Mouse (Mus musculus): ENCODE measurements at regions not wholly inside any gene's neighbourhood (a gene's known extent, or its start where the extent isn't known, plus 50 kb on each side); places are given as distances from the start of the nearest gene placed in this dataset.

GRCm38 (mm10) chr1:105206216-105206615 lies 150.3 kb downstream of the Rnf152 start:
- no peaks in the 10 kb centered on the region for H3K36me3 ChIP-seq (ENCODE audit: control insufficient read depth, insufficient read depth, low read length)
- H3K27me3 ChIP-seq (ENCODE audit: control insufficient read depth, insufficient read depth, low read length), result no peaks in the 10 kb centered on the region; the same call in 1 of the 2 replicates
- no peak for TF ChIP-seq POLR2A (IDR thresholded peaks at IDR 0.05; ENCODE audit: low read depth, low read length)
- TF ChIP-seq CTCF (IDR thresholded peaks at IDR 0.05; ENCODE audit: extremely low read depth, insufficient read length, insufficient replicate concordance, low read depth, low read length), result no peak
- H3K4me1 ChIP-seq (ENCODE audit: control insufficient read depth, insufficient read depth, insufficient read length, low read length), result no peaks in the 10 kb centered on the region
- no peak overlapping the region for H3K4me3 ChIP-seq (ENCODE audit: low read depth, low read length)
- H3K27ac ChIP-seq (ENCODE audit: insufficient read depth, low read depth, low read length), result no peak overlapping the region

GRCm38 (mm10) chr1:105199305-105199704 lies 157.2 kb downstream of the Rnf152 start:
- no peaks in the 10 kb centered on the region for H3K4me1 ChIP-seq (ENCODE audit: control insufficient read depth, insufficient read depth, insufficient read length, low read length)
- TF ChIP-seq POLR2A (IDR thresholded peaks at IDR 0.05; ENCODE audit: low read depth, low read length) (no peak), CTCF (IDR thresholded peaks at IDR 0.05; ENCODE audit: extremely low read depth, insufficient read length, insufficient replicate concordance, low read depth, low read length) (no peak)
- no peaks in the 10 kb centered on the region for H3K27me3 ChIP-seq (ENCODE audit: control insufficient read depth, insufficient read depth, low read length)
- H3K4me3 ChIP-seq (ENCODE audit: low read depth, low read length), result no peak overlapping the region
- 37% methylated on average over 3 of the region's 3 CpGs for WGBS
- no peak overlapping the region for H3K27ac ChIP-seq (ENCODE audit: insufficient read depth, low read depth, low read length)
- H3K36me3 ChIP-seq (ENCODE audit: control insufficient read depth, insufficient read depth, low read length), result no peaks in the 10 kb centered on the region

DNA sequence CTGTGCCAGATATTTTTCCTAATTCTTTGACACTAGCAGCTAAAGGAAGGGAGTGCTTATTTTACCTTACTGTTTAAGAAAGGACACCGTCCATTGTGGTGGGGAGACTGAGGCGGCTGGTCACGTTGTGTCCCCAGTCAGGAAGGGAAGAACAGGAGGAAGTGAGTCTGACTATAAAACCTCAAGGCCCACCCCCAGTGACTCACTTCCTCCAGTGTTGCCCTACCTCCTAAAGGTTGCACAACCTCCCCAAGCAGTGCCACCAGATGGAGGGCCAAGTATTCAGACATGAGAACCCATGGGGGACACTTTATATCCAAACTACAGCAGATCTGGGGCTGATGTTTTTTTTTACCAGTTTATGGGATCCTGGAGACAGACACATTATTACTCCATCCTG lies 165.4 kb downstream of the Rnf152 start:
- TF ChIP-seq POLR2A (IDR thresholded peaks at IDR 0.05; ENCODE audit: low read depth, low read length) (no peak), CTCF (IDR thresholded peaks at IDR 0.05; ENCODE audit: extremely low read depth, insufficient read length, insufficient replicate concordance, low read depth, low read length) (no peak)
- WGBS, result 90% methylated on average over 3 of the region's 3 CpGs

GRCm38 (mm10) chr1:105188920-105189266 lies 167.6 kb downstream of the Rnf152 start:
- Histone ChIP-seq H3K36me3 (ENCODE audit: control insufficient read depth, insufficient read depth, low read length) (no peaks in the 10 kb centered on the region), H3K4me1 (ENCODE audit: control insufficient read depth, insufficient read depth, insufficient read length, low read length) (peaks cover 8% of the 10 kb centered on the region; the same call in 1 of the 2 replicates), H3K27ac (ENCODE audit: insufficient read depth, low read depth, low read length) (no peak overlapping the region), H3K27me3 (ENCODE audit: control insufficient read depth, insufficient read depth, low read length) (no peaks in the 10 kb centered on the region), H3K4me3 (ENCODE audit: low read depth, low read length) (no peak overlapping the region)
- TF ChIP-seq POLR2A (IDR thresholded peaks at IDR 0.05; ENCODE audit: low read depth, low read length), result no peak
- no peak for TF ChIP-seq CTCF (IDR thresholded peaks at IDR 0.05; ENCODE audit: extremely low read depth, insufficient read length, insufficient replicate concordance, low read depth, low read length)

More for the DNA sequence above, 165.4 kb downstream of the Rnf152 start:
- H3K36me3 ChIP-seq (ENCODE audit: control insufficient read depth, insufficient read depth, low read length), result no peaks in the 10 kb centered on the region
- H3K4me3 ChIP-seq (ENCODE audit: low read depth, low read length), result no peak overlapping the region
- H3K4me1 ChIP-seq (ENCODE audit: control insufficient read depth, insufficient read depth, insufficient read length, low read length), result peaks cover 8% of the 10 kb centered on the region; the same call in 1 of the 2 replicates
- H3K27me3 ChIP-seq (ENCODE audit: control insufficient read depth, insufficient read depth, low read length), result no peaks in the 10 kb centered on the region
- H3K27ac ChIP-seq (ENCODE audit: insufficient read depth, low read depth, low read length), result no peak overlapping the region

DNA sequence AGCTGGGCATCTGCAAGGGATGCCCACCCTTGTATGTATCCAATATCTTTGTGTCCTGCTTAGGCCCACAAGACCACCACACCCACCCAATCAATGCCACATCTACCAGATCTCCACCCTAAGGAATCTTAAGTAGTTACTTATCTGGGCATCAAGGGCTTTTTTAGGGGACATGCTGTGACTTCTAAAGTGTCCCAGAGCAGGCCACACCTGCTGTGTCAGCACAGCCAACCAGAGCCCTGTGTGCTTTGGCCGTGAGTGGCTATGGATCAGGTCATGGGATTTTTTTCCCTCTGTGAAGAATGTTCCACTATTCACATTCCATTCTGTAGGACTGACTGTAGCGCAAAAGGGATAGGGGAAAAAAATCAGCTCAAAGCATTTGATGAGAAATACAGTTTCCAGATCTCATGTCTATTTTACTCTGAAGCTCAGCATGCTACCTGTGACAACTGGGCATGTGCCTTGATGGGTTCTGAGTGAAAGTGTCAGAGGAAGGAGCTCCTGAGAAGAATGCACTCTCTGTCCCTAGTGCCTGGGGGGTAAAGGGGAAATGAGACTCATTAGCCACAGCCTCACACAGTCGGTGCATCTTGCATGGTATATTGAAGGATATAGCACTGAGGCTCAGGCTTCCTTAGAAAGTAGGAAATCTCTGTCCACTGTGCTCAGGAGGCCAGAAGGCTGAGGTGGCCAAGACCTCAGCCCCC lies 168.1 kb downstream of the Rnf152 start:
- H3K4me3 ChIP-seq (ENCODE audit: low read depth, low read length), result no peak overlapping the region
- H3K27me3 ChIP-seq (ENCODE audit: control insufficient read depth, insufficient read depth, low read length), result no peaks in the 10 kb centered on the region
- H3K27ac ChIP-seq (ENCODE audit: insufficient read depth, low read depth, low read length), result no peak overlapping the region
- no peak for TF ChIP-seq POLR2A (IDR thresholded peaks at IDR 0.05; ENCODE audit: low read depth, low read length)
- TF ChIP-seq CTCF (IDR thresholded peaks at IDR 0.05; ENCODE audit: extremely low read depth, insufficient read length, insufficient replicate concordance, low read depth, low read length), result no peak
- 69% methylated on average over 3 of the region's 3 CpGs for WGBS
- no peaks in the 10 kb centered on the region for H3K36me3 ChIP-seq (ENCODE audit: control insufficient read depth, insufficient read depth, low read length)
- H3K4me1 ChIP-seq (ENCODE audit: control insufficient read depth, insufficient read depth, insufficient read length, low read length), result peaks cover 8% of the 10 kb centered on the region; the same call in 1 of the 2 replicates

- no peak for TF ChIP-seq POLR2A (IDR thresholded peaks at IDR 0.05; ENCODE audit: low read depth, low read length)
- no peak for TF ChIP-seq CTCF (IDR thresholded peaks at IDR 0.05; ENCODE audit: extremely low read depth, insufficient read length, insufficient replicate concordance, low read depth, low read length)
- 94% methylated on average over 3 of the region's 3 CpGs for WGBS
- H3K27me3 ChIP-seq (ENCODE audit: control insufficient read depth, insufficient read depth, low read length), result no peaks in the 10 kb centered on the region
- peaks cover 11% of the 10 kb centered on the region; the same call in 1 of the 2 replicates for H3K4me1 ChIP-seq (ENCODE audit: control insufficient read depth, insufficient read depth, insufficient read length, low read length)
- no peaks in the 10 kb centered on the region for H3K36me3 ChIP-seq (ENCODE audit: control insufficient read depth, insufficient read depth, low read length)
- H3K4me3 ChIP-seq (ENCODE audit: low read depth, low read length), result no peak overlapping the region
- no peak overlapping the region for H3K27ac ChIP-seq (ENCODE audit: insufficient read depth, low read depth, low read length)
These were observed 172.0 kb downstream of the Rnf152 start for GRCm38 (mm10) chr1:105184470-105184869.

- 12% methylated on average over 3 of the region's 3 CpGs for WGBS
These were observed 177.1 kb downstream of the Rnf152 start for GRCm38 (mm10) chr1:105179371-105179823.

More at GRCm38 (mm10) chr1:105179371-105179823, 177.1 kb downstream of the Rnf152 start:
- Histone ChIP-seq H3K4me3 (ENCODE audit: low read depth, low read length) (peak overlapping the region; percentile 16), H3K4me1 (ENCODE audit: control insufficient read depth, insufficient read depth, insufficient read length, low read length) (peaks cover 34% of the 10 kb centered on the region), H3K27me3 (ENCODE audit: control insufficient read depth, insufficient read depth, low read length) (no peaks in the 10 kb centered on the region), H3K36me3 (ENCODE audit: control insufficient read depth, insufficient read depth, low read length) (no peaks in the 10 kb centered on the region), H3K27ac (ENCODE audit: insufficient read depth, low read depth, low read length) (peak overlapping the region; percentile 96)
- TF ChIP-seq CTCF (IDR thresholded peaks at IDR 0.05; ENCODE audit: extremely low read depth, insufficient read length, insufficient replicate concordance, low read depth, low read length) (no peak), POLR2A (IDR thresholded peaks at IDR 0.05; ENCODE audit: low read depth, low read length) (no peak)
